Mouse (Mus musculus) heart, adult 2 months (tissue): Measurements from ENCODE around the gene Gata5.

Experiments
- EP300 ChIP-seq: fragments of 200-500 bp; IDR thresholded peaks from 2 replicates; pipeline ENCODE4 v1.6.1; 2011; ENCODE audit warnings: low read depth, low read length, control low read depth; ENCODE audit not compliant: insufficient read depth
- POLR2A ChIP-seq: fragments of 200-500 bp; IDR thresholded peaks from 2 replicates; pipeline ENCODE4 v1.6.1; 2011; ENCODE audit warnings: mild to moderate bottlenecking, low read depth, low read length, control low read depth; ENCODE audit not compliant: insufficient read depth

GRCm38 (mm10) chr2:180334551-180334986, at the start of gene Gata5:
- TF ChIP-seq POLR2A (no peak), EP300 (no peak)
